Mouse (Mus musculus) left cerebral cortex, adult 2 months (tissue): ENCODE data around the gene Mapre3. TPM values are rescaled to one million over a fixed set of nuclear protein-coding genes. Genes with fewer than 3 reads are reported as not detected.
A peak's percentile ranks its signal among the peaks of the same experiment; 100 is the strongest.

Experiments used
- DNase-seq, 2 experiments: peaks; one replicate each; pipeline ENCODE4 v3.0.0; 2021 to 2022; ENCODE audit warnings: low spot score in 2 of 2, mixed read lengths in 1 of 2; ENCODE audit errors: extremely low spot score in 1 of 2
- H3K27ac ChIP-seq: fragments of 200-600 bp; 2 replicates; pipeline ENCODE4 v1.8.1; 2022
- H3K4me3 ChIP-seq: fragments of 200-600 bp; 2 replicates; pipeline ENCODE4 v1.8.1; 2022
- CTCF ChIP-seq: fragments of 200-600 bp; IDR thresholded peaks from 2 replicates; pipeline ENCODE4 v1.8.1; 2022; ENCODE audit warnings: antibody characterized with exemption, mild to moderate bottlenecking, moderate library complexity
- intact Hi-C: fragments of 180-260 bp; cut with DNase I; formaldehyde crosslinking; loops from one replicate; pipeline ENCODE4 v1.15.1; 2025
- total RNA-seq, 2 experiments: library from RNA; stranded (reverse); gene quantifications; 2 replicates each; pipeline ENCODE4 v1.2.3; 2021

The Mapre3 gene
- total RNA-seq, 2 experiments from 2014 or later, result 219 to 236 TPM

- no peak for TF ChIP-seq CTCF
- Histone ChIP-seq H3K27ac (no peak overlapping the region), H3K4me3 (no peak overlapping the region)
- intact Hi-C loops, result no loop called here
- no peak for DNase-seq
Measured at GRCm38 (mm10) chr5:30797482-30797881, 17.0 kb upstream of the Mapre3 start.

- H3K27ac ChIP-seq, result no peak overlapping the region
- intact Hi-C loops, result no loop called here
- no peak for DNase-seq
- no peak for TF ChIP-seq CTCF
- H3K4me3 ChIP-seq, result no peak overlapping the region
Measured at GRCm38 (mm10) chr5:30797982-30798381, 16.5 kb upstream of the Mapre3 start.

- intact Hi-C loops, result no loop called here
- no peak overlapping the region for H3K4me3 ChIP-seq
- no peak for DNase-seq
- H3K27ac ChIP-seq, result no peak overlapping the region
- no peak for TF ChIP-seq CTCF
Measured at GRCm38 (mm10) chr5:30798965-30799364, 15.5 kb upstream of the Mapre3 start.

- no peak for DNase-seq
- no peak overlapping the region for H3K27ac ChIP-seq
- no peak for TF ChIP-seq CTCF
- H3K4me3 ChIP-seq, result no peak overlapping the region
- intact Hi-C loops, result loop anchor here (5.0 kb wide), 1 partner anchor 199 kb away; no protein-coding TSS in a partner anchor
Measured at GRCm38 (mm10) chr5:30802724-30803467, 11.5 kb upstream of the Mapre3 start.

- peak; percentile 97 for TF ChIP-seq CTCF
- intact Hi-C loops, result loop anchor here (1.0 to 2.0 kb wide), 2 partner anchors 51 to 109 kb away; no protein-coding TSS in a partner anchor
- Histone ChIP-seq H3K27ac (no peak overlapping the region), H3K4me3 (no peak overlapping the region)
- peak; percentile 81 to 90 for DNase-seq
Measured at GRCm38 (mm10) chr5:30806106-30806505, 8.3 kb upstream of the Mapre3 start.

- Histone ChIP-seq H3K27ac (peak overlapping the region; percentile 93), H3K4me3 (peak overlapping the region; percentile 95)
- no peak for TF ChIP-seq CTCF
- intact Hi-C loops, result loop anchor here (1.0 to 2.0 kb wide), 2 partner anchors 40 to 73 kb away; partner anchors contain the start of gene Agbl5
- DNase-seq, result no peak
Measured at GRCm38 (mm10) chr5:30815120-30815465, 652 bp downstream of the Mapre3 start.

- DNase-seq, result no peak
- no peak for TF ChIP-seq CTCF
- Histone ChIP-seq H3K4me3 (peak overlapping the region; percentile 95), H3K27ac (peak overlapping the region; percentile 6; the same call in 1 of the 2 replicates)
- intact Hi-C loops, result no loop called here
Measured at GRCm38 (mm10) chr5:30816261-30816791, 1.9 kb downstream of the Mapre3 start.

- Histone ChIP-seq H3K4me3 (no peak overlapping the region), H3K27ac (peak overlapping the region; percentile 58)
- DNase-seq, result no peak
- intact Hi-C loops, result no loop called here
- no peak for TF ChIP-seq CTCF
Measured at GRCm38 (mm10) chr5:30818758-30819309, 4.4 kb downstream of the Mapre3 start.

GRCm38 (mm10) chr5:30822689-30823088 lies 8.2 kb downstream of the Mapre3 start:
- intact Hi-C loops, result no loop called here
- H3K27ac ChIP-seq, result no peak overlapping the region
- no peak for TF ChIP-seq CTCF
- no peak for DNase-seq
- no peak overlapping the region for H3K4me3 ChIP-seq

GRCm38 (mm10) chr5:30823091-30823490 lies 8.7 kb downstream of the Mapre3 start:
- Histone ChIP-seq H3K27ac (no peak overlapping the region), H3K4me3 (no peak overlapping the region)
- TF ChIP-seq CTCF, result no peak
- intact Hi-C loops, result no loop called here
- DNase-seq, result no peak

GRCm38 (mm10) chr5:30824124-30824988 lies 9.9 kb downstream of the Mapre3 start:
- intact Hi-C loops, result no loop called here
- H3K4me3 ChIP-seq, result no peak overlapping the region
- H3K27ac ChIP-seq, result no peak overlapping the region
- TF ChIP-seq CTCF, result no peak
- no peak for DNase-seq

- no peak for TF ChIP-seq CTCF
- H3K4me3 ChIP-seq, result no peak overlapping the region
- intact Hi-C loops, result no loop called here
- DNase-seq, result no peak
- H3K27ac ChIP-seq, result no peak overlapping the region
Measured at GRCm38 (mm10) chr5:30825166-30825565, 10.7 kb downstream of the Mapre3 start.
